Mouse (Mus musculus) G1E (cell line): ENCODE results near the gene Zfp740.

ENCODE experiments used
- CTCF ChIP-seq: IDR thresholded peaks from 2 replicates; pipeline ENCODE4 v1.5.1; 2012; ENCODE audit warnings: low read depth, low read length, inconsistent platforms, mixed read lengths
- GATA1 ChIP-seq: IDR thresholded peaks from 2 replicates; pipeline ENCODE4 v1.6.1; 2012; ENCODE audit warnings: borderline replicate concordance, low read length, inconsistent platforms, mixed read lengths
- POLR2AphosphoS5 ChIP-seq: IDR thresholded peaks from 2 replicates; pipeline ENCODE4 v1.6.1; 2012; ENCODE audit warnings: low read depth, low read length, inconsistent platforms; ENCODE audit not compliant: insufficient replicate concordance
- TAL1 ChIP-seq: conservative IDR thresholded peaks from 2 replicates; pipeline ENCODE4 v1.6.1; 2012; ENCODE audit warnings: low read depth, low read length, inconsistent platforms, mixed read lengths

GRCm38 (mm10) chr15:102240607-102241006 is 37.6 kb downstream of the Zfp740 start:
- TF ChIP-seq CTCF (no peak), POLR2AphosphoS5 (no peak), GATA1 (no peak), TAL1 (no peak)
